Mouse (Mus musculus) c-Kit-positive CD71-positive TER-119-negative erythroid progenitor cells, embryonic 14.5 days (primary cell): ENCODE results near the gene Ston2.
A peak's percentile ranks its signal among the peaks of the same experiment; 100 is the strongest.
"Not testable (repeated sequence)": the region's sequence is repeated elsewhere in the genome, so short reads cannot be mapped to it uniquely, and the experiment has no call there.

ENCODE experiments used
- DNase-seq: peaks from one replicate; pipeline ENCODE4 v3.0.0-alpha.2; 2013; ENCODE audit warnings: low read depth

Ston2 gene

GRCm38 (mm10) chr12:91789801-91790200, 1.6 kb upstream of the Ston2 start:
- peak; percentile 50 for DNase-seq

GRCm38 (mm10) chr12:91788446-91788845, 259 bp upstream of the Ston2 start:
- not testable (repeated sequence) for DNase-seq

- no peak for DNase-seq
Observed at GRCm38 (mm10) chr12:91786355-91786754, 1.8 kb downstream of the Ston2 start.

- no peak for DNase-seq
Observed at GRCm38 (mm10) chr12:91781432-91781831, 6.8 kb downstream of the Ston2 start.

- DNase-seq: no peak
Observed at GRCm38 (mm10) chr12:91780531-91780930, 7.7 kb downstream of the Ston2 start.

GRCm38 (mm10) chr12:91779004-91779365, 9.2 kb downstream of the Ston2 start:
- peak; percentile 79 for DNase-seq

- peak; percentile 28 for DNase-seq
Observed at GRCm38 (mm10) chr12:91778211-91779003, 9.8 kb downstream of the Ston2 start.

GRCm38 (mm10) chr12:91776342-91776741, 11.8 kb downstream of the Ston2 start:
- DNase-seq: no peak

GRCm38 (mm10) chr12:91774811-91775284, 13.3 kb downstream of the Ston2 start:
- DNase-seq: no peak

GRCm38 (mm10) chr12:91768871-91769270, 19.3 kb downstream of the Ston2 start:
- no peak for DNase-seq

GRCm38 (mm10) chr12:91768176-91768575, 20.0 kb downstream of the Ston2 start:
- DNase-seq: no peak

- DNase-seq: no peak
Observed at GRCm38 (mm10) chr12:91766338-91767107, 21.7 kb downstream of the Ston2 start.

GRCm38 (mm10) chr12:91765504-91765903, 22.7 kb downstream of the Ston2 start:
- no peak for DNase-seq

- DNase-seq: no peak
Observed at GRCm38 (mm10) chr12:91765054-91765453, 23.1 kb downstream of the Ston2 start.

GRCm38 (mm10) chr12:91764471-91764870, 23.7 kb downstream of the Ston2 start:
- no peak for DNase-seq

- no peak for DNase-seq
Observed at GRCm38 (mm10) chr12:91759836-91760235, 28.4 kb downstream of the Ston2 start.

- DNase-seq: peak; percentile 54
Observed at GRCm38 (mm10) chr12:91757854-91758562, 30.2 kb downstream of the Ston2 start.

GRCm38 (mm10) chr12:91756562-91757166, 31.5 kb downstream of the Ston2 start:
- DNase-seq: no peak

GRCm38 (mm10) chr12:91754606-91755005, 33.6 kb downstream of the Ston2 start:
- DNase-seq: no peak

- DNase-seq: no peak
Observed at GRCm38 (mm10) chr12:91752711-91753110, 35.5 kb downstream of the Ston2 start.

- no peak for DNase-seq
Observed at GRCm38 (mm10) chr12:91751893-91752597, 36.1 kb downstream of the Ston2 start.
